Mouse (Mus musculus): Measurements from ENCODE around the gene Ccndbp1. TPM values are rescaled to one million over a fixed set of nuclear protein-coding genes. Genes with fewer than 3 reads are reported as not detected.

Ccndbp1 gene
- 60.9 and 62.8 TPM in 2 replicates for polyA plus RNA-seq (2021; fragmentation: Nextera tagmentation)
- long read RNA-seq, experiment 1, transcript Ccndbp1-201 (11 exons, 1,569 nt) = major isoform, 68 of 99 reads
- long read RNA-seq, experiment 1, partial matches to known transcripts = 9 of 99 reads
- long read RNA-seq, experiment 1, other reads (novel, unspliced or antisense) = 20 of 99 reads
- long read RNA-seq, experiment 2, transcript Ccndbp1-201 (11 exons, 1,569 nt) = major isoform, 185 of 251 reads
- long read RNA-seq, experiment 2, transcript Ccndbp1-203 (10 exons, 1,632 nt) = minor isoform, 5 of 251 reads
- long read RNA-seq, experiment 2, partial matches to known transcripts = 3 of 251 reads
- long read RNA-seq, experiment 2, other reads (novel, unspliced or antisense) = 58 of 251 reads

GRCm38 (mm10) chr2:121007925-121008663 lies at the start of gene Ccndbp1:
Gene Ccndbp1 (plus strand): TSS chr2:121008403.

DNA sequence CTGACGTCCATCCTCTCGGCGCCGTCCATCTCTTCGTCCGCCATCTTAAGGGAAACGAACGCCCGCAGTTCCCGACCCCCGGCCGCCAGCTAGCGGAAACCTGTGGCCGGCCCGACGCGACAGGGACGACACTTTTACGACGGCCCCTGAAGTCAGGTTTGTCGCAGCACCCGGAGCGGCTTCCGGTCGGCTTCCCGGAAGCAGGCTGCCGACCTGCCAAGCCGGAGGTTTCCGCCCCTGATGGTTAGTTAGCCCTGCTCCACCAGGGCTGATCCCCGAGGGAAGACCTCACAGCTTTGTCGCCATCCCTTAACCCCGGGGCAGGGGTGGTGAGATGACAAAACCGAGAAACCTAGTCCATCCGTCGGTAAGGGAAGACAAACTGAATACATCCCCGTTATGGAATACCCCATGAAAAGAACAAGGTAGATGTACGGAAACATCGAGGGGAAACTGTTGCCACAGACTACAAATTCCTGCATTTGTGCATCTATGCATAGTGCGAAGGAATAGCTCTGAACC lies 37.6 kb upstream of the Ccndbp1 start, which contains the start of gene Ubr1:
Gene Ubr1, minus strand, starts transcription at position 157 of the 522 bp plus-strand sequence.

DNA sequence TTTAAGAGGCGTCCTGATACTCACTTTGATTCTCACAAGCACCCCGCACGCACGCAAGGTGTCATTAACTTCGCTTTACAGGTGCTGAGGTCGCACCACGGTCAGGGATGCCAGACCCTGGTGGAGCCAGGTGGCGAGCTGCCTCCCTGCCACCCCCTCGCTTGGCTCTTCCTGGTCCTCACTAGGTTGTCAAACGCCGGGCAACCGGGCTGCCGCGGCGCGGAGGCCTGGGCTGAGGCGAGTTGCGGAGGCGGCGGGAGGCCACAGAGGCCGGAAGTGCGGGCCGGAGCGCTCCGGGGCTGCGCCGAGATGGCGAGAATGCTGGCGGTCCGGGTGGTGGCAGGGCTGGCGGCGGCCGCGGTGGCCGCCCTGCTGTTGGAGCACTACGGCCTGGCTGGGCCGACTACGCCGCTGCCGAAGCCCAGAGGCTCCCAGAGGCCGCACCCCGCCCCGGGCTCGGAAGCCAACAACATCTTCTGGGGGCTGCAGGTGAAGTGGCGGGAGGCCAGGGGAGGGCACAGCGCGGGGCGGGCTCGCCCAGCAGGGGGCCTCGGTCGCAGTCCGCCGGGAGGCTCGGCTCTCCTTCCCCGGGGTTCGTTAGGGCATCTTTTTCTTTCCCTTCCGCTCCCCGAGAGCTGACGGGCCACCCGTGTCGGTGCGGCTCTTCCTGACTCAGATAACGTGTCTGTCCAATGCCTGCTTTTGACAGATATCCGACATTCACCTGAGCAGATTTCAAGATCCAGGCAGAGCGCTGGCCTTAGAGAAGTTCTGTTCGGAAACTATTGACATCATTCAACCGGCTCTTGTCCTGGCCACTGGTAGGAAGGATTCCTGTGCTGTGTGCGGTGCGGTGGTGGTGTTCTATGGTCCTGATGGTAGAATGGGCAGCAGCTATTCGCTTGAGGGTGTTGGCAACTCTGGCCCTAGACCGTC lies 30.9 kb upstream of the Ccndbp1 start, which contains the start of gene Tmem62:
Gene Tmem62, plus strand, starts transcription at position 28 of the 936 bp plus-strand sequence.

GRCm38 (mm10) chr2:121036733-121037341 lies 28.6 kb downstream of the Ccndbp1 start, which contains the start of gene Epb42:
Gene Epb42 (minus strand): TSS chr2:121037072.

Small RNAs within 50 kb of the gene (microRNA-seq; reads per million reads assigned to microRNA genes)
- gene Gm44325 = not detected

Other genes with a start within 250 kb of the Ccndbp1 start
- gene Cdan1, start 158.3 kb upstream of the Ccndbp1 start, polyA plus RNA-seq (2021; fragmentation: Nextera tagmentation) = 0.78 and 1.9 TPM in 2 replicates
- gene Ttbk2, start 157.8 kb upstream of the Ccndbp1 start, polyA plus RNA-seq (2021; fragmentation: Nextera tagmentation) = 6.2 and 7.3 TPM in 2 replicates
- 21.8 and 22.9 TPM in 2 replicates for gene Ubr1, start 37.7 kb upstream of the Ccndbp1 start, polyA plus RNA-seq (2021; fragmentation: Nextera tagmentation)
- 11.1 and 11.6 TPM in 2 replicates for gene Tmem62, start 31.4 kb upstream of the Ccndbp1 start, polyA plus RNA-seq (2021; fragmentation: Nextera tagmentation)
- not detected in 2 replicates for gene Epb42, start 28.7 kb downstream of the Ccndbp1 start, polyA plus RNA-seq (2021; fragmentation: Nextera tagmentation)
- gene Tgm5, start 77.4 kb downstream of the Ccndbp1 start, polyA plus RNA-seq (2021; fragmentation: Nextera tagmentation) = not detected in 2 replicates
- gene Tgm7, start 101.4 kb downstream of the Ccndbp1 start, polyA plus RNA-seq (2021; fragmentation: Nextera tagmentation) = not detected in 2 replicates
- gene Adal, start 132.0 kb downstream of the Ccndbp1 start, polyA plus RNA-seq (2021; fragmentation: Nextera tagmentation) = 10.6 and 11.4 TPM in 2 replicates
- 7.2 and 10.3 TPM in 2 replicates for gene Lcmt2, start 132.2 kb downstream of the Ccndbp1 start, polyA plus RNA-seq (2021; fragmentation: Nextera tagmentation)
- 9.9 and 10.8 TPM in 2 replicates for gene Tubgcp4, start 162.3 kb downstream of the Ccndbp1 start, polyA plus RNA-seq (2021; fragmentation: Nextera tagmentation)
- 1.6 and 2.0 TPM in 2 replicates for gene Zscan29, start 162.7 kb downstream of the Ccndbp1 start, polyA plus RNA-seq (2021; fragmentation: Nextera tagmentation)

Measured in layer of hippocampus, adult 6 months (tissue).